Mouse (Mus musculus): ENCODE results near the gene Runx1.

GRCm38 (mm10) chr16:92684423-92685211 is 141.3 kb downstream of the Runx1 start:
- TF ChIP-seq MAFK (IDR thresholded peaks at IDR 0.05; ENCODE audit: insufficient read depth, low read depth, low read length) = no peak
- no peak for TF ChIP-seq HCFC1 (IDR thresholded peaks at IDR 0.05; ENCODE audit: borderline replicate concordance, insufficient read depth, low read length)
- no peak for TF ChIP-seq ZC3H11A (IDR thresholded peaks at IDR 0.05; ENCODE audit: borderline replicate concordance, low read depth, low read length)

Data from ES-E14 (cell line).